Mouse (Mus musculus): ENCODE measurements around the gene Slc39a9.

DNA sequence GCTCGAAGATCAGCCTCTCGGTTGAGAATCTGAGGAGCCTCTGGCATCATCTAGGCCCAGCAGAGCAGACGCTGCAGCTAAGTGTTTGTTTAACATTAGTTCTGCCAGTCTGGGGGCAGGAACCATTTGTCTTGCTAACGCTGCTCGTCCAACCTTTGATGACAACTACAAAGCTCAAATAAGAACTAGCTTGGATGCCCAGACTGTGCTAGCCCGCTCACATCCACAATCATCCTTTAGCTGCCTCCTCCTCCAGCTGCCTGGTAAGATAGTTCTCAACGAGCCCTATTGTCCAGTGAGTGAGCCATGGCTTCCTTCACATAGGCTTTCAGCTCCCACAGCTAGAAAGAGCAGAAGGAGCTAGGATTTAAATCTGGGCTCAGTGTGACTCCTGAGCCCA, 45.4 kb upstream of the Slc39a9 start:
- TF ChIP-seq CTCF (IDR thresholded peaks at IDR 0.05; ENCODE audit: control insufficient read depth, insufficient read depth, low read length) (no peak), POLR2A (IDR thresholded peaks at IDR 0.05; ENCODE audit: borderline replicate concordance, control insufficient read depth, low read depth, low read length) (no peak)

Measured in bone marrow, adult 2 months (tissue).